Mouse (Mus musculus) monocyte, adult 2 months (primary cell): ENCODE measurements at regions not wholly inside any gene's neighbourhood (a gene's known extent, or its start where the extent isn't known, plus 50 kb on each side); places are given as distances from the start of the nearest gene placed in this dataset.

Source experiments
- DNase-seq, 2 experiments: peaks; one replicate each; pipeline ENCODE4 v3.0.0; 2022; ENCODE audit warnings: low spot score in 2 of 2, low read depth in 1 of 2

DNA sequence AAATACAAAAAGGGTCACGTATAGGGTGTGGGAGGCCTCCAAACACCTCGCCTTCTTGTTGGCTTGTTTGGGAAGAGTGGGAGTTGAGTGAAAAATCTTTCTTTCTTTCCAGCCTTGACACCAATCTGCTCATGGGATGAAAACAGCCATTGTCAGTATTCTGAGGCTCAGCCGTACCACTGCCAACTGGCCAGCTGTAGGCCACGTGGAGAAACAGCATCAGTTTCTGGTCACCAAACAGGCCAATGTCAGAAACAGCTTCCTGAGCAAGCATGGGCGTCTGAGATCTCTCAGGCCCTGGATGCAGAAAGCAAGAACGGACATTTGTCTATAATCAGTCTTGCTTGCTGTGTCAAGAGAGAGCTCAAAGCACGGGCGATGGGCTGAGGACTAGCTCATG is 173.2 kb downstream of the Bcl2l11 start:
- no peak for DNase-seq

DNA sequence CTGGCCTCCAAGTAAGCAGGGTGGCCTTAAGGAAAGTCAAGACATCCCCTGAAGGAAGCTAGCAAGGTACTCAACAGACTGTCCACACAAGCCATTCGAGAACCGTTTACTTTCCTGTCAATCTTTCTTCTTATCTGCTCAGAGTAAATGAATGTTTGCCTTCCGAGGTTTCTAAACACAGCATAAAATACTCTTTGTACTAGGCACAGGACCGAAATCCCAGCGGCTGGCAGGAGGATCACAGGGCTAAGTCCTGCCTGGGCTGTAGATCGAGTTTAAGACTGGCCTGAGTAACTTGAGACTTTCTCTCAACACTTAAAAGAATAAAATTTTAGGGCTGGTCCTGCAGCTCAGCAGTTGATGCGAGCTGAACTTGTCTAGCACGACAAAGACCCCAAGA is 175.9 kb downstream of the Bcl2l11 start:
- no peak for DNase-seq

GRCm38 (mm10) chr2:128304063-128304712 is 178.3 kb downstream of the Bcl2l11 start:
- no peak for DNase-seq

- DNase-seq = no peak
These were observed 180.9 kb downstream of the Bcl2l11 start for GRCm38 (mm10) chr2:128306693-128307092.

DNA sequence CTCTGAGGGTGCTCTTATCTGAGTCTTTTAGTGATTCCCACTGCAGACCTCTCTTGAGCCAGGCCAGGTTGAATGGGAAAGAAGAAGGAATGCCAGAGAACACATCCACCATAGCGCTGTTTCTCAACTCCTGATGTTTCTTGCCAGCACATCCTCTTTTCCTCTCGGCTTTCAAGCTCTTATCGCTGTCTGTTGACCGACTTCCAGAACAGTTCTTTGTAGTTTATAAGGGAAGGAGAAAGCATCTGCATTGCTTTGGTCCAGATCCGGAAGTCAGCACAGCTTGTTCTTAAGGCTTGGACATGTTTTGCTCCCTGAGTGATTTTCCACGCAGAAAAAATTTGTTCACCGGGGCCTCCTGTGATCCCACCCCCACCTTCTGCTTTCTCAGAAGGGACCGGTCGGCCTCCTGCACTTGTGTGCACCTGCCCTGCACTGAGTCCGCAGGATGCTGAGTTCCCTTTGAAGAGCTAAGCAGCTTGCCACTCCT is 183.7 kb downstream of the Bcl2l11 start:
- no peak for DNase-seq

GRCm38 (mm10) chr2:128310081-128310480 is 184.2 kb downstream of the Bcl2l11 start:
- no peak for DNase-seq

- no peak for DNase-seq
These were observed 186.3 kb downstream of the Bcl2l11 start for GRCm38 (mm10) chr2:128312084-128312594.

GRCm38 (mm10) chr2:128312659-128313581 is 187.1 kb downstream of the Bcl2l11 start:
- DNase-seq = no peak

DNA sequence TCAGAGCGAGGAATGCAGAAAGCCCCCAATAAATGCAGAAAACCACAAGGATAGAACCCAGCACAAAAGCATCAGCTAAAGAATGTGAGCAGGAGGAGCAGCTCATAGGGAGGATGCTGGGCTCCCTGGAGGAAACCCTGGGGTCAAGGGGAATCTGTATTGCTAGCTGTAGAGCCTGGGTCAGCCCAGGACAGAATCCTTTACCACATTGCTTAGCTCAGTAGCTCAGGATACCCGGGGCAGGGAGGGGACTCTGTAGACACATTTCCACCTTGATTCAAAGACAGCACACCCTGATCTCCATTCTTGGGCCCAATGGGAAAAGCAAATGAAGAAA is 187.7 kb downstream of the Bcl2l11 start:
- DNase-seq = no peak

DNA sequence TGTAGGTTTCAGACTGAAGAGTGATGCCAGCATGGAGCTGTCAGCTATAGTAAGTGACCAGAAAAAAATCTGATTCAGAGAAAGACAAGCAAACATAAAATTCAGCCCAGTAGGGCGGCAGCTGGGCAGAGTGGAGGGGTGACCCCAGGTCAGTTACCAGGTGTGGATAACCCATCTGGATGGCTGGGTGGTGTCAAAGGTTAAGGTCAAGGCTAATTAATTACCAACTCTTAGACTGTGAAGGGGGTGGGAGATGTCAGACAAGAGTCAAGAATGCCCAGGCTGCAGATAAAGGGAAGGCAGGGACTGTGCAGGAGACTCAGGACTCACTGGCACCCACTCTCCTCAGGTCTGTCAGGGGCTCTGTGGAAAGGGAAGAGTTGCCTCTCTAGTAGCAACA is 188.1 kb downstream of the Bcl2l11 start:
- no peak for DNase-seq

GRCm38 (mm10) chr2:128316516-128316915 is 190.7 kb downstream of the Bcl2l11 start:
- DNase-seq = no peak

- DNase-seq = no peak
These were observed 192.4 kb downstream of the Bcl2l11 start for GRCm38 (mm10) chr2:128318266-128318665.

DNA sequence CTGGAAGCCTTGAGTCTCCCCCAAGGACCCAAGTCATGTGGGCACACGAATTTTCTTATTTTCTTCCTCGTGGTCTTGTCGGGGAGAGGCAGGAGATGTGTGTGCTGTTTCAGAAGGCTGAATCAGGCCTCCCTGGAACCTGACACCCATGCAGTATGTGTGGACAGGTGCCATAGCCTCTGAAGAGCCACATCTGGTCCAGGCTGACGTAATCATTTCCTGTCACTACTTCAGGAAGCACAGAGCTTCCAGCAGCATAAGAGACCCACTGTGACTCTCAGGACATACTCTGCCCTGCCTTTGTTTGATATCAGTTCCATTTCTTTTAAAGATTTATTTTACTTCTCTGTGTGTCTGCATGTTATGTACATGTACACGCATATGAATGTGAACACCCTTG is 193.1 kb downstream of the Bcl2l11 start:
- no peak for DNase-seq

- DNase-seq = no peak
These were observed 195.6 kb downstream of the Bcl2l11 start for GRCm38 (mm10) chr2:128321475-128321874.

DNA sequence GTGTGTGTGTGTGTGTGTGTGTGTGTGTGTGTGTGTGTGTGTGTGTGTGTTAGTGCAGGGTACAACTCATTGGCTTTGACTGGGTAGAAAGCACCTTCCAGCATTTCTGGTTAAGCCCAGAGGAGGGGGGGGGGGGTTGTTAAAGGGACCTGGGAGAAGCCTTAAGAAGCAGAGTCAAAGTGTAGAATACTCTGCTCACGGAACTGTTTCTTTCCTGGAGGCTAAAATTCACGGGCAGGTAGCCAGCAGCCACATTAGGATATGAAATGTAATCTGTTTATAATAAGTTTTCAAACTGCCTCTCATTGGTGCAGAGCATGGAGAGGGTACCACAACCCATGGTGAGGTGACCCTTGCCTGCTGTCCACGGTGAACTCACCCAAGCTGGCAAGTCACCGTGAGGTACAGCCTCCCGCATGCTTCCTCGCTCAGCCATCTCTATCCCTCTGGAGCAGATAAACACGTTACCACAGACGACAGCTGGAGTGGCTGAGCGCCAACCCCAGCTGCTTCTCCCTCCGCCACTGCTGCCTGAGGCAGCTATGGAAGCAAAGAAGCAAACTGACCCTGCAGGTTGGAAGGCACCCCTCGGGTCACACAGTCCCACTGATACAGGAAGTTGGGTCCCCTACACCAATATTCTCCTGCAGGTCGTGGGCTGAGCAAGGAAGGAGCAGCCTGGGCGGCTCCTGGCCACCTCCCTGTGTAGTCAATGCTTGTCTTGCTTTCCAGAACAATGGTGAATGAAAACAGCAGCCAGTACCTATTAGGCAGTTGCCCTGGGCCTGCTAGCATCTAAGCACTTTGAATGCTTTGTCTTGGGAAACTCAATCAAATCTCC is 198.6 kb downstream of the Bcl2l11 start:
- DNase-seq = no peak

- DNase-seq = no peak
These were observed 199.2 kb downstream of the Bcl2l11 start for GRCm38 (mm10) chr2:128325097-128325421.

- no peak for DNase-seq
These were observed 199.6 kb downstream of the Bcl2l11 start for GRCm38 (mm10) chr2:128325456-128325855.

DNA sequence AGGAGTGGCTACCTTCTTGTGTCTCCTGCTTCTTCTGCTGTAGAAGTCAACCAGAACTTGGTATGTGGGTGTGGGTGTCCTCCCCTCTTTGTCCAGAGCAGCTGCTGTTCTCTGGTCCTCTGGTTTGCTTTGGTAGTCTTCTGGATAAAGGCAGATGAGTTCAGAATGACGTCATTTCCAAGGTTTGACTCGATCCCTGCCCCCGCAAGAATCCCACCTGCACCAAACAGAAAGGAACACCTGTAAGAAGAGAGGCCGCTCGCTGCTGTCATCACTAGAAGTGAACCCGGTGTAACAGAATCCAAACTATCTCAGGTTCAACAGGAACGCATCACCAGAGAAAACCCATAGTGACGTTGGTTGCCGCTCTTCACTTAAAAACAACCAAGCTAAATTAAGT is 205.0 kb downstream of the Bcl2l11 start:
- DNase-seq = no peak

DNA sequence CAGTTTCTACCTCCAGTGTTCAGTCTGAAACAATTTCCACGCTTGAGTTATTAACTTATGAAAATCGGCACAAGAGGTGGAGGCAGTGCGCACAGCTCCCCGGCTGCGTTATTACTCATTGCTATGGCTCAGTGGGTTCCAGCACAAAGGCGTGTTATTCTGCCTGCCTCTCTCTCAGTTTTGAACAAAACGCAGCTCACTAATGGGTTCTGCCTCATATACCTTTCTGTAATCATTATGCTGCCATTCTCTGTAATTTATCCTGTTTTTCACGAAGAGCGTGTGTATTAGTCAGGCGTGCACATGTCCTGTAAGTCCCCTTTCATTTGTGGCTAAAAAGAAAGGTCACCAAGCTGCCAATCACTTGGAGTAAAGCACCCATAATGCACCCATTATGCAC is 205.4 kb downstream of the Bcl2l11 start:
- DNase-seq = no peak

DNA sequence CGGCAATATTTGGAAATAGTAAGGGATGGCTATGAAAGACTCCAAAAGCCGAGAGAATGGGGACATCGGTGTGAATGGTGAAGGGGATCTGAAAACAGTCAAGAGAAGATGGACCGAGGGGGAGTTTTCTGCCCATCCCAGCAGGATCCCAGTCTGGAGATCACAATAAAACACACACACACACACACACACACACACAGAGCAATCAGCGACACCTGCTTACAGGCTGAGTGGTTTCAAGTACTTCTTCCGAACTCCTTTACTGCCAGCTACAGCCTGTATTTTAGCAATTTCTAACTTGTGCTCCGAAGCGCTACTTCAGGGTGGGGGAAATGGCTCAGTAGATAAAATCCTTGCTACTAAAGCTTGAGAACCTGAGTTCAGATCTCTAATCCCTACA is 205.8 kb downstream of the Bcl2l11 start:
- no peak for DNase-seq

DNA sequence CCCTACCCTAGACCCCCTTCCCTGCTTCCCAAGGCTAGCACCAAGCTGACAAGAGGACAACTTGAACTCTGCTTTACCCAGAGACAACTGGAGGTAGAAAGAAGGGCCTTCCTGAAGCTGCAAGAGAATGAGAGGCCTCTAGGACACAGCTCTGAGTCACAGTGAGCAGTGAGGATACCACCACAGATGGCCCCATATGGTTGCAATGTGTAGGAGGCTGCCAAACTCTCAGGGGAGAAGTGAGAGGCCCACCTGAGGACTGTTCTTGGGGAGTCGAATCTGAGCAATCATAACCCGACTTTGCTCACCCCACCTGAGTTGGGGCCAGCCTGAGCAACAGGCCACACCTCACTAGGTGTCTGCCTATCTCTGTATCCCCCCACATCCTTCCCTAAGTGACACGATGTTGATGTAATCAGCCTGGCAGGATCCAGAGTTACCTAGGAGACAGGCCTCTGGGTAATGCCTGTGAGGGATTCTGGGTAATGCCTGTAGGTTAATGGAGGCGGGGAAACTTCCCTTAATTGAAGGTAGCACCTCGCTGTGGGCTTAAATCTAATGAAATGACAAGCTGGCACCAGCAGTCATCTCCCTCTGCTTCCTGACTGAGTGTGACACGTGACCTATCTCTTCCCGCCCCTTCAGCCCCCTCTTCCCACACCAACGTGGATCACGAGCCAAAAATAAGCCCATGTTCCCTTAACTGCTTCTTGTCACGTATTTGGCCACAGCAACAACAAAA is 207.7 kb downstream of the Bcl2l11 start:
- no peak for DNase-seq
